Mouse (Mus musculus): ENCODE measurements around the gene Plppr1.

Gene Plppr1

GRCm38 (mm10) chr4:49144798-49145197 lies 85.7 kb downstream of the Plppr1 start:
- no peak for DNase-seq

- no peak for DNase-seq
Observed at GRCm38 (mm10) chr4:49148775-49149174, 89.7 kb downstream of the Plppr1 start.

- no peak for DNase-seq
Observed at GRCm38 (mm10) chr4:49149251-49149650, 90.2 kb downstream of the Plppr1 start.

GRCm38 (mm10) chr4:49153849-49154248 lies 94.8 kb downstream of the Plppr1 start:
- peak; percentile 43 to 64 for DNase-seq

- no peak for DNase-seq
Observed at GRCm38 (mm10) chr4:49156781-49157180, 97.7 kb downstream of the Plppr1 start.

GRCm38 (mm10) chr4:49163285-49163684 lies 104.2 kb downstream of the Plppr1 start:
- DNase-seq, result no peak

- no peak for DNase-seq
Observed at GRCm38 (mm10) chr4:49166391-49166790, 107.3 kb downstream of the Plppr1 start.

- DNase-seq, result no peak
Observed at GRCm38 (mm10) chr4:49167030-49167429, 108.0 kb downstream of the Plppr1 start.

- peak in 1 of 2 experiments; percentile 6 for DNase-seq
Observed at GRCm38 (mm10) chr4:49169498-49169897, 110.4 kb downstream of the Plppr1 start.

GRCm38 (mm10) chr4:49178101-49178500 lies 119.0 kb downstream of the Plppr1 start:
- DNase-seq, result no peak

GRCm38 (mm10) chr4:49178891-49179290 lies 119.8 kb downstream of the Plppr1 start:
- DNase-seq, result no peak

GRCm38 (mm10) chr4:49179471-49180181 lies 120.6 kb downstream of the Plppr1 start:
- no peak for DNase-seq

- no peak for DNase-seq
Observed at GRCm38 (mm10) chr4:49189991-49190526, 131.0 kb downstream of the Plppr1 start.

- peak in 1 of 2 experiments; percentile 10 for DNase-seq
Observed at GRCm38 (mm10) chr4:49197125-49197747, 138.2 kb downstream of the Plppr1 start.

GRCm38 (mm10) chr4:49210457-49210856 lies 151.4 kb downstream of the Plppr1 start:
- no peak for DNase-seq

GRCm38 (mm10) chr4:49211582-49211981 lies 152.5 kb downstream of the Plppr1 start:
- no peak for DNase-seq

- DNase-seq, result no peak
Observed at GRCm38 (mm10) chr4:49212616-49213544, 153.8 kb downstream of the Plppr1 start.

- no peak for DNase-seq
Observed at GRCm38 (mm10) chr4:49214341-49214740, 155.3 kb downstream of the Plppr1 start.

GRCm38 (mm10) chr4:49223501-49223900 lies 164.4 kb downstream of the Plppr1 start:
- no peak for DNase-seq

- peak in 1 of 2 experiments; percentile 25 for DNase-seq
Observed at GRCm38 (mm10) chr4:49225021-49225420, 165.9 kb downstream of the Plppr1 start.

GRCm38 (mm10) chr4:49232206-49233031 lies 173.3 kb downstream of the Plppr1 start:
- DNase-seq, result no peak

GRCm38 (mm10) chr4:49233032-49233406 lies 173.9 kb downstream of the Plppr1 start:
- no peak for DNase-seq
